Mouse (Mus musculus) spleen, adult 12 weeks (tissue): ENCODE data around the gene Cemip.

Experiments used
- DNase-seq: peaks from one replicate; pipeline ENCODE4 v3.0.0; 2022; ENCODE audit warnings: low spot score

Cemip gene

GRCm38 (mm10) chr7:83965181-83965580 lies 121.1 kb downstream of the Cemip start:
- no peak for DNase-seq

- DNase-seq: no peak
Observed at GRCm38 (mm10) chr7:83952511-83952910, 133.8 kb downstream of the Cemip start.

GRCm38 (mm10) chr7:83951327-83951726 lies 135.0 kb downstream of the Cemip start:
- no peak for DNase-seq

- no peak for DNase-seq
Observed at GRCm38 (mm10) chr7:83949662-83950061, 136.6 kb downstream of the Cemip start.

- no peak for DNase-seq
Observed at GRCm38 (mm10) chr7:83948743-83949142, 137.6 kb downstream of the Cemip start.

- DNase-seq: no peak
Observed at GRCm38 (mm10) chr7:83941701-83942101, 144.6 kb downstream of the Cemip start.

- no peak for DNase-seq
Observed at GRCm38 (mm10) chr7:83940136-83940535, 146.2 kb downstream of the Cemip start.

GRCm38 (mm10) chr7:83939017-83939721 lies 147.1 kb downstream of the Cemip start:
- DNase-seq: no peak

GRCm38 (mm10) chr7:83921637-83922036 lies 164.7 kb downstream of the Cemip start:
- DNase-seq: no peak

- DNase-seq: no peak
Observed at GRCm38 (mm10) chr7:83920241-83920640, 166.1 kb downstream of the Cemip start.

- DNase-seq: peak; percentile 50
Observed at GRCm38 (mm10) chr7:83914566-83914965, 171.7 kb downstream of the Cemip start.

- no peak for DNase-seq
Observed at GRCm38 (mm10) chr7:83913995-83914394, 172.3 kb downstream of the Cemip start.

- no peak for DNase-seq
Observed at GRCm38 (mm10) chr7:83913405-83913932, 172.8 kb downstream of the Cemip start.

GRCm38 (mm10) chr7:83911909-83912308 lies 174.4 kb downstream of the Cemip start:
- no peak for DNase-seq

GRCm38 (mm10) chr7:83904831-83905230 lies 181.5 kb downstream of the Cemip start:
- DNase-seq: no peak

- no peak for DNase-seq
Observed at GRCm38 (mm10) chr7:83902296-83903145, 183.8 kb downstream of the Cemip start.

GRCm38 (mm10) chr7:83901425-83901824 lies 184.9 kb downstream of the Cemip start:
- DNase-seq: no peak

GRCm38 (mm10) chr7:83900519-83900918 lies 185.8 kb downstream of the Cemip start:
- no peak for DNase-seq

GRCm38 (mm10) chr7:83898267-83898666 lies 188.0 kb downstream of the Cemip start:
- no peak for DNase-seq

GRCm38 (mm10) chr7:83896077-83896740 lies 190.1 kb downstream of the Cemip start:
- no peak for DNase-seq

GRCm38 (mm10) chr7:83894348-83894747 lies 192.0 kb downstream of the Cemip start:
- DNase-seq: no peak

GRCm38 (mm10) chr7:83892333-83892669 lies 194.0 kb downstream of the Cemip start:
- no peak for DNase-seq
